Mouse (Mus musculus): ENCODE measurements at regions not wholly inside any gene's neighbourhood (a gene's known extent, or its start where the extent isn't known, plus 50 kb on each side); places are given as distances from the start of the nearest gene placed in this dataset.

- no peak for TF ChIP-seq CTCF (IDR thresholded peaks at IDR 0.05; ENCODE audit: control insufficient read depth, insufficient read depth, low read length)
- no peak for TF ChIP-seq POLR2A (IDR thresholded peaks at IDR 0.05; ENCODE audit: borderline replicate concordance, control insufficient read depth, low read depth, low read length)
Measured at GRCm38 (mm10) chr13:44056716-44057115, 272.1 kb downstream of the Cd83 start.

All from bone marrow, adult 2 months (tissue).